27 mouse cellular contexts compared by ENCODE assay signal in genomic region chr14:24065231-24065767, GRCm38 (mm10). TPM values are rescaled to one million over a fixed set of nuclear protein-coding genes. Genes with fewer than 3 reads are reported as not detected.
DNase-seq lines count a peak whose midpoint lies in the region; ATAC-seq and TF ChIP-seq lines count a peak whose summit lies in the region.
"Had no signal": no experiment of that assay in that cellular context is flagged by ENCODE, and none has a peak within 500 bp of the region (broad histone marks: within the 10 kb centered on the region; RNA-seq: fewer than 3 reads in every experiment).

No protein-coding gene starts in this region.

- no peak for TF ChIP-seq POLR2A in brain, embryonic 14.5 days (IDR thresholded peaks at IDR 0.05; ENCODE audit: borderline replicate concordance, extremely low read depth, insufficient read depth, insufficient read length, poor library complexity, severe bottlenecking)

- no peaks in the 10 kb centered on the region for H3K9me3 ChIP-seq in forebrain, embryonic 15.5 days
- H3K9me3 ChIP-seq in forebrain, embryonic 12.5 days: no peaks in the 10 kb centered on the region
- H3K9me3 ChIP-seq: heart, embryonic 10.5 days; heart, embryonic 13.5 days had no signal

- DNase-seq in layer of hippocampus, adult 9-11 months: peak; percentile 31
- DNase-seq in layer of hippocampus, postnatal 10 days (ENCODE audit: low spot score in 2 of 2): no peak
- DNase-seq in brain, adult 2 months (ENCODE audit: low read depth, low spot score): peak; percentile 26
- DNase-seq in brain, embryonic 14.5 days (ENCODE audit: low read depth): peak; percentile 86
- no peak for DNase-seq in frontal cortex, postnatal 14 days (ENCODE audit: low spot score in 2 of 2)
- DNase-seq: adrenal gland, adult 2 months; adrenal gland, postnatal 14 days; cerebellum, adult 18-20 months; cerebellum, adult 9-10 months; cerebellum, postnatal 14 days; gastrocnemius, adult 2 months; gastrocnemius, postnatal 14 days; heart, adult 18-20 months; heart, postnatal 14 days; heart, postnatal 4 days had no signal

- ATAC-seq in forebrain, embryonic 15.5 days (replicated peaks): peak; percentile 80
- no peak for ATAC-seq in forebrain, embryonic 12.5 days (ENCODE audit: low FRiP score)
- ATAC-seq in erythroid progenitor cell, adult 5-6 weeks (replicated peaks; ENCODE audit: low FRiP score, poor library complexity, severe bottlenecking): no peak
- ATAC-seq: CD4-positive, CD25-positive, alpha-beta regulatory T cell, adult 4 months; hindbrain, postnatal 0 days; inflammation-experienced regulatory T-cells, adult 6 months; intestine, embryonic 16.5 days had no signal

- H3K36me3 ChIP-seq in forebrain, embryonic 15.5 days: no peaks in the 10 kb centered on the region
- no peaks in the 10 kb centered on the region for H3K36me3 ChIP-seq in forebrain, embryonic 12.5 days (replicated peaks)
- H3K36me3 ChIP-seq: heart, embryonic 10.5 days; heart, embryonic 13.5 days had no signal

- no peak overlapping the region for H3K4me2 ChIP-seq in forebrain, embryonic 15.5 days (replicated peaks)
- H3K4me2 ChIP-seq in forebrain, embryonic 12.5 days: no peak overlapping the region
- H3K4me2 ChIP-seq: heart, embryonic 13.5 days; hindbrain, embryonic 14.5 days had no signal

- no peak overlapping the region for H3K9ac ChIP-seq in forebrain, embryonic 15.5 days (replicated peaks)
- no peak overlapping the region for H3K9ac ChIP-seq in forebrain, embryonic 12.5 days
- H3K9ac ChIP-seq: heart, embryonic 13.5 days; hindbrain, embryonic 14.5 days had no signal

- TF ChIP-seq CTCF in brain, embryonic 14.5 days (IDR thresholded peaks at IDR 0.05; ENCODE audit: borderline replicate concordance, extremely low read depth, insufficient read depth, insufficient read length): no peak

- H3K27ac ChIP-seq in forebrain, embryonic 15.5 days (replicated peaks): peak overlapping the region; percentile 79
- H3K27ac ChIP-seq in forebrain, embryonic 12.5 days: no peak overlapping the region
- H3K27ac ChIP-seq: gastrocnemius, adult 2 months; heart, embryonic 10.5 days; heart, embryonic 13.5 days; hindbrain, embryonic 14.5 days; hindbrain, postnatal 0 days had no signal

- WGBS in forebrain, embryonic 15.5 days: 49% methylated on average over 4 of the region's 4 CpGs
- WGBS in forebrain, embryonic 12.5 days: 80% methylated on average over 4 of the region's 4 CpGs

- H3K4me1 ChIP-seq in forebrain, embryonic 15.5 days: peaks cover 3% of the 10 kb centered on the region; the same call in 1 of the 2 replicates
- H3K4me1 ChIP-seq in forebrain, embryonic 12.5 days: no peaks in the 10 kb centered on the region
- H3K4me1 ChIP-seq: heart, embryonic 10.5 days; heart, embryonic 13.5 days had no signal

- no peak overlapping the region for H3K4me3 ChIP-seq in forebrain, embryonic 15.5 days
- H3K4me3 ChIP-seq in forebrain, embryonic 12.5 days (replicated peaks): no peak overlapping the region
- H3K4me3 ChIP-seq: gastrocnemius, adult 2 months; heart, embryonic 10.5 days; heart, embryonic 13.5 days had no signal

- no peaks in the 10 kb centered on the region for H3K27me3 ChIP-seq in forebrain, embryonic 15.5 days
- H3K27me3 ChIP-seq in forebrain, embryonic 12.5 days: no peaks in the 10 kb centered on the region

RNA-seq across cellular contexts. Expression of gene Kcnma1, which starts 51.0 kb away (rescaled TPM):
- 8.2 and 9.0 TPM in 2 replicates for polyA plus RNA-seq in forebrain, embryonic 15.5 days (2015; fragmentation: Nextera tagmentation; extraction: Ambion mirVana)
- polyA plus RNA-seq in forebrain, embryonic 12.5 days (2016; fragmentation: Nextera tagmentation; extraction: Ambion mirVana): 1.9 and 2.6 TPM in 2 replicates
- 100 to 1,000 TPM; 119 to 120 TPM for total RNA-seq in layer of hippocampus, postnatal 10 days (2021)
- 10.6 and 18.3 TPM in 2 replicates for polyA plus RNA-seq in brain, embryonic 14.5 days (2012; rRNA removed)
- total RNA-seq in erythroid progenitor cell, adult 5-6 weeks (2015; ENCODE audit: low replicate concordance): not detected in 2 replicates
- not detected in 2 replicates for total RNA-seq in erythroid progenitor cell, adult 5-6 weeks (2017; ENCODE audit: low replicate concordance)
- total RNA-seq: MEL had no signal
- polyA plus RNA-seq: C2C12; CD4-positive, CD25-positive, alpha-beta regulatory T cell, adult 4 months; inflammation-experienced regulatory T-cells, adult 6 months had no signal

Comparison
In these comparisons a context has a peak if more than half of its experiments do, and no peak if none do; other contexts are left out.
1. DNase-seq: peak in layer of hippocampus, adult 9-11 months (single experiment), brain, adult 2 months (single experiment) and brain, embryonic 14.5 days (single experiment); none in layer of hippocampus, postnatal 10 days (0 of 2) and frontal cortex, postnatal 14 days (0 of 2).